ENCODE assay signal across 14 mouse cellular contexts in genomic region chr5:13413915-13414525, GRCm38 (mm10).
"Had no signal": no experiment of that assay in that cellular context is flagged by ENCODE, and none has a peak within 500 bp of the region (broad histone marks: within the 10 kb centered on the region; RNA-seq: fewer than 3 reads in every experiment).

No protein-coding gene starts in this region.

- H3K9me3 ChIP-seq: limb, embryonic 13.5 days; midbrain, embryonic 13.5 days; neural tube, embryonic 13.5 days had no signal

- H3K36me3 ChIP-seq: midbrain, embryonic 13.5 days; neural tube, embryonic 13.5 days had no signal

- H3K27ac ChIP-seq: kidney, postnatal 0 days; limb, embryonic 13.5 days; liver, embryonic 14.5 days; midbrain, embryonic 13.5 days; neural tube, embryonic 13.5 days; stomach, postnatal 0 days had no signal

- ATAC-seq: midbrain, embryonic 13.5 days had no signal

- DNase-seq: kidney, adult 9 months; kidney, postnatal 36 days; layer of hippocampus, adult 9-11 months; layer of hippocampus, postnatal 36 days; left cerebral cortex, postnatal 4 days; lung, adult 18-20 months; lung, postnatal 36 days; thymus, postnatal 4 days had no signal

- H3K9ac ChIP-seq: limb, embryonic 13.5 days; liver, embryonic 14.5 days; midbrain, embryonic 13.5 days; neural tube, embryonic 13.5 days had no signal

- H3K4me1 ChIP-seq: midbrain, embryonic 13.5 days; neural tube, embryonic 13.5 days had no signal

- H3K4me3 ChIP-seq: limb, embryonic 13.5 days; midbrain, embryonic 13.5 days; neural tube, embryonic 13.5 days had no signal

- H3K4me2 ChIP-seq: limb, embryonic 13.5 days; midbrain, embryonic 13.5 days; neural tube, embryonic 13.5 days had no signal

- H3K27me3 ChIP-seq: limb, embryonic 13.5 days had no signal
